Mouse (Mus musculus): ENCODE results near the gene Rapgef4. TPM values are rescaled to one million over a fixed set of nuclear protein-coding genes. Genes with fewer than 3 reads are reported as not detected.

Rapgef4 gene
- total RNA-seq (2021): 100 to 1,000 TPM; 389 to 433 TPM
- long read RNA-seq, full-length matches to known transcripts: 7 of 154 reads
- long read RNA-seq, partial matches to known transcripts: 14 of 154 reads
- long read RNA-seq, other reads (novel, unspliced or antisense): 133 of 154 reads

- no peak for DNase-seq (ENCODE audit: low spot score in 2 of 2)
Measured at GRCm38 (mm10) chr2:71980771-71981342, at the start of gene Rapgef4. TSS of gene Rapgef4 (plus strand) at chr2:71981240.

GRCm38 (mm10) chr2:71934046-71934445 is 47.0 kb upstream of the Rapgef4 start:
- DNase-seq (ENCODE audit: low spot score in 2 of 2): no peak

DNA sequence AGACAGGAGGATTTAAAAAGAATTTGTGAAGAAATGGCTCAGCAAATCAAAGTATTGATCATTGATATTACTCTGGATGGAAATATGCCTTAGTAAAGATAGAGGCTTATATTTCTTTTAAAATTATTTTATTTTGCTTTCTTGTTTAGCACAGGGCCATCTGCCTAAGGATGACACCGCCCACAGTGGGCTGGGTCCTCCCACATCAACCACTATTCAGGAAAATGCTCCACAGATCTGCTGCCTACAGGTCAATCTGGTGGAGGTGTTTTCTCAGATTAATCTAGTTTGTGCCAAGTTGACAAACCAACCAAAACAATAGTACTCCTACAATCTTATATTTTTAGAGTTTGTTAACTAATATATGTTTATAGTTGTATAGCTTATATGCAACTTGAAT is 44.3 kb upstream of the Rapgef4 start:
- peak; percentile 44 to 64 for DNase-seq (ENCODE audit: low spot score in 2 of 2)

- DNase-seq (ENCODE audit: low spot score in 2 of 2): no peak
Measured at GRCm38 (mm10) chr2:71937649-71938308, 43.3 kb upstream of the Rapgef4 start.

- DNase-seq (ENCODE audit: low spot score in 2 of 2): peak in 1 of 2 experiments; percentile 30
Measured at GRCm38 (mm10) chr2:71938716-71939393, 42.2 kb upstream of the Rapgef4 start.

- DNase-seq (ENCODE audit: low spot score in 2 of 2): no peak
Measured at GRCm38 (mm10) chr2:71941005-71941720, 39.9 kb upstream of the Rapgef4 start.

GRCm38 (mm10) chr2:71941721-71942087 is 39.3 kb upstream of the Rapgef4 start:
- no peak for DNase-seq (ENCODE audit: low spot score in 2 of 2)

DNA sequence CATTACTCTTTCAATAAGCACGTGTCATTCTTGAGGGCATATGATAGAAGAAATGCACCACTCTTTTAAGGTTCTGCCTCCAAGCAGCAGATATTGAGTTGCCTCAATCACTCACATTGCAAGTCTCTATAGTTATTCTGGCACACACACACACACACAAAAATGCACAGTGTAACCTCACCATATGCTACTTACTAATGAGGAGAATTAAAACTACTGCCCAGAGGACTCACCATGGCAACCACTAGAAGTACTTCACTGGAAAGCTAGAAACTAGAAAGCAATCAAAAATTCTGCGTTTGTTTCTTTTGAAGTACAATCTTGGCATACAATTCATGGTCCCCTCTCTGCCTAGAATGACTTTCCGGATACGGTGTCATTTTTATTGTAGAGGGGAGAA is 29.8 kb upstream of the Rapgef4 start:
- DNase-seq (ENCODE audit: low spot score in 2 of 2): no peak

DNA sequence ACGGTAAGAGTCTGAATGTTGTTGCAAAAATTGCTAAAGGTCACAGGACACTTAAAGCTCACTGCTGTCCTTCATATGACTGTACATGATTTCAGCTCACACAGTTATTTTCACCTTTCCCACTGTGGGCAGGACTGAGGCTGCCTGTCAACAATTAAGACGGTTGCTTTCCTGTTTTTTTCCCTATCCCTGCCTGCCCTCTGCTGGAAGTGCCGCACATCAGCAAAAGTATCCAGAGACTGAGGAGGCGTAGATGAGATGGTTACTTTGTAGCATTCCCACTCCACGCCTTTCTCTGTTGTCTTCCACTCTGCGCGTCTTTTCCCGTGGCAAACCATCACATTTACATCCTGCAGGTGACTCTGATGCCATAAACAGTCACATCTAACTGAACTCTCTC is 25.4 kb upstream of the Rapgef4 start:
- DNase-seq (ENCODE audit: low spot score in 2 of 2): peak; percentile 70 to 78

- no peak for DNase-seq (ENCODE audit: low spot score in 2 of 2)
Measured at GRCm38 (mm10) chr2:71956463-71956862, 24.6 kb upstream of the Rapgef4 start.

DNA sequence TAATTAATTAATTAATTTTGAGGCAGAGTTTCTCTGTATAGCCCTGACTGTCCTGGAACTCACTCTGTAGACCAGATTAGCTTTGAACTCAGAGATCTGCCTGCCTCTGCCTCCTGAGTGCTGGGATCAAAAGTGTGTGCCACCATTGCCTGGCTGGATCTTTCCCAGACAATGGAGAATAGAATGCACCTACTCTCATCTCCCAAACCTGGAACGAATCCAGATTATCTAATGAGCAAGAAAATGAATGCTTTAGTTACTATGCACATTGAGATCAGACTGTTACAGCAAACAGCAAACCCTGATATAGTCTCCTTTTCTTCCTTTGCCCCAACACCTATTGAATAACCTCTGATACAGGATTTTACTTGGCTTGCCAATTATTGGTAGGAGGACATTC is 23.1 kb upstream of the Rapgef4 start:
- DNase-seq (ENCODE audit: low spot score in 2 of 2): no peak

GRCm38 (mm10) chr2:71958393-71958792 is 22.6 kb upstream of the Rapgef4 start:
- no peak for DNase-seq (ENCODE audit: low spot score in 2 of 2)

DNA sequence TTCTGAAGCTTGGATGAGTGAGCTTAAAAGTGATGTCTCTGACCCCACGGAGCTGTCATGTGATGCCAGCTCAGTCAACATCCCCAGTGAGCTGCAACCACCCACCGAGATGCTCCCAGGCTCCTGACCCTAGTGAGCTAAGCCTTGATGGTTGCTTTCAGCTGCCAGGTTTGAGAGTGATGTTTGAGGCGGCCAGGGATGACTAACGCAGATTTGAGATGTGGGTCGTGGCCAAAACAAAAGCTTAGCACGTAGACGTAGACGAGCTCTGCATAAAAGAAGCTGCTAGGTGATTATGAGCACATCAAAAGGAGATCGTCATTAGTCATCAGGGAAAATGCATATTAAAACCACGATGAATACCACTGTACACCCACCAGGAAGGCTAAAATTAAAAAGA is 16.8 kb upstream of the Rapgef4 start:
- no peak for DNase-seq (ENCODE audit: low spot score in 2 of 2)

- DNase-seq (ENCODE audit: low spot score in 2 of 2): no peak
Measured at GRCm38 (mm10) chr2:71965476-71965875, 15.6 kb upstream of the Rapgef4 start.

GRCm38 (mm10) chr2:71966737-71967136 is 14.3 kb upstream of the Rapgef4 start:
- no peak for DNase-seq (ENCODE audit: low spot score in 2 of 2)

DNA sequence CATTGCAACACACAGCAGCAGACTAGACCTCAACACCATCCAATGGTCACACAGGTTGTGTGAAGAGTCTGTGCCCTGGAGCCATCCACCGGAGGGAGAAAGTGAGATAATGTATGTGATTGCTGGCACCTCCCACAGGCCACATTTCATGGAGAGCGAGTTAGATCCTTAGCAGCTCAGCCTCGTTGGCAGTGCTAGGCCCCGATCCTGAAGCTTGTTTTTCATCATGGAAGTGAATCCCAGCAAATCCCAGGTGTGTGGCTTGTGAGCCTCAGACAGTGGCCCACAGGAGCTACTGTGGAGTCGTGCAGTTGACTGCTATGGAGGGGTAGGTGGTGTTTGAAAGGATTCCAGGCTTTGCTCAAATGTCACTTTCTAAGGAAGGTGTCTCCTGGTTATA is 13.2 kb upstream of the Rapgef4 start:
- DNase-seq (ENCODE audit: low spot score in 2 of 2): no peak

DNA sequence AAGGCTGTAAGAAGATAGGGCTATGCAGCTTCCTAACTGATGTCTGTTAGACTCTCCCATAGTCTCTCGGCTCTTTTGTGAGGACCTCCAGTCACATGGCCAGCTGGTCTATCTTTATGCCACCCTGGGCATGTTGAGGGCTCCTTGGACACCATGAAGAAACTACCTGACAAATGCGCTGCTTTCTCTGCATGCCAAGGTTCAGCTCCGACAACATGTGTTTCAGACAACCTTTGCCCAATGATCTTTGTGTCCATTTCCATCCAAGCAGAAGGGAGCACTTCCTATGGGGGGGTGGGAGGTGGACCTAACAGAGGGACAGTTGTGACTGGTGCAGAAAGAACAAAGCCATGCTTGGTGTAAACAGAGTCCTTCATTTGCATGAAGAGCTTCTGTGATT is 7.4 kb upstream of the Rapgef4 start:
- no peak for DNase-seq (ENCODE audit: low spot score in 2 of 2)

GRCm38 (mm10) chr2:71974143-71974846 is 6.7 kb upstream of the Rapgef4 start:
- no peak for DNase-seq (ENCODE audit: low spot score in 2 of 2)

GRCm38 (mm10) chr2:71979981-71980380 is 1.1 kb upstream of the Rapgef4 start:
- DNase-seq (ENCODE audit: low spot score in 2 of 2): no peak

DNA sequence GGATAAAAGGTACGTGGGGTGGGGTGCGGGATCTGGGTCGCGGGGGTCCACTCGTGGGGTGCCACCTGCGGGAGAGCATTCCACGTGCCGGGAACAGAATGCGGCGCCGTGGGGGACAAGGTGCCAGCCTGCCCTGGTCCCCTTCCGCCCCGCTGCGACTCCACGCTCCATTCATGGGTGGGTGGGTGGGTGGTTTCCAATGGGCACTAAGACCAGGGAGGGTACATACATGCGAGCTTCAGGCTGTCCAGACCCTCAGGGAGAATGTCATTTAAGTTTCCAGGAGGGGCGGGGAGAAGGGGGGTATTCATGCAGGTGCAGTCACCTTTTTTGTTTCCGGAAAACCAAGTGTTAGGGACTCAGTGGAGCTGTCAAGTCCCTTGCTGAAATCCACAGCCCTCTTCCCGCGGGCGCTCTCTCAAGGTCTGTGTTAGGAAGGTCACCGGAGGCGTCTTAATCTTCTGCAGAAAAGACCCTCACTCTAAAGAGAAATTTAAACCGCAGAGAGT is 357 bp downstream of the Rapgef4 start:
- DNase-seq (ENCODE audit: low spot score in 2 of 2): no peak

DNA sequence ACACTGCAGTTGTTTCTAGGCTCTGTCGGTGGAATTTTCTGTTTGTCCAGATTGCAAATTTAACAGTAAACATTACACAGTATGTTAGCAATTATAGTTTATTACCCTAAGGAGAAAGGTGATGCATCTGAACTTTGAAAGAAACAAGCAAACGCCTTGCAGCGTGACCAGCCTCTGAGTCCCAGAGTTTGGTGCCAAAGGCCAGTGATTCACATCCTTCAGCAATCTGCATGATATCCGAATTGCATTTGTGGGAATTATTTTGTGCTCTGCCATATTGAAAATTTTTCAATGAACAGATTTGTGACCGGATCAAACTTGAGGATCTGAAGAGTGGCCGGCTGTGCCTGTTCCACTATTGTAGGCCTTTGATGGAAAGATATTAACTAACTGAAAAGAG is 856 bp downstream of the Rapgef4 start:
- DNase-seq (ENCODE audit: low spot score in 2 of 2): no peak

Data from layer of hippocampus, adult 18-20 months (tissue).